Mouse (Mus musculus): Measurements from ENCODE around the gene Myt1l.

- no peak for TF ChIP-seq CTCF (IDR thresholded peaks at IDR 0.05; ENCODE audit: low read depth, low read length)
- no peak for TF ChIP-seq POLR2A (IDR thresholded peaks at IDR 0.05; ENCODE audit: extremely low read depth, insufficient read depth, low read length)
Measured at GRCm38 (mm10) chr12:29932951-29933350, 404.8 kb downstream of the Myt1l start.

Measured in liver, adult 2 months (tissue).